Mouse (Mus musculus) gastrocnemius, adult 18-20 months (tissue): ENCODE results near the gene Vwc2. TPM values are rescaled to one million over a fixed set of nuclear protein-coding genes. Genes with fewer than 3 reads are reported as not detected.

ENCODE experiments used
- DNase-seq: peaks from one replicate; pipeline ENCODE4 v3.0.0; 2021; ENCODE audit warnings: low spot score
- total RNA-seq, 2 experiments: library from RNA; stranded (reverse); gene quantifications; 2 replicates each; pipeline ENCODE4 v1.2.3; 2021

Gene Vwc2
- total RNA-seq, 2 experiments from 2014 or later: not detected

DNA sequence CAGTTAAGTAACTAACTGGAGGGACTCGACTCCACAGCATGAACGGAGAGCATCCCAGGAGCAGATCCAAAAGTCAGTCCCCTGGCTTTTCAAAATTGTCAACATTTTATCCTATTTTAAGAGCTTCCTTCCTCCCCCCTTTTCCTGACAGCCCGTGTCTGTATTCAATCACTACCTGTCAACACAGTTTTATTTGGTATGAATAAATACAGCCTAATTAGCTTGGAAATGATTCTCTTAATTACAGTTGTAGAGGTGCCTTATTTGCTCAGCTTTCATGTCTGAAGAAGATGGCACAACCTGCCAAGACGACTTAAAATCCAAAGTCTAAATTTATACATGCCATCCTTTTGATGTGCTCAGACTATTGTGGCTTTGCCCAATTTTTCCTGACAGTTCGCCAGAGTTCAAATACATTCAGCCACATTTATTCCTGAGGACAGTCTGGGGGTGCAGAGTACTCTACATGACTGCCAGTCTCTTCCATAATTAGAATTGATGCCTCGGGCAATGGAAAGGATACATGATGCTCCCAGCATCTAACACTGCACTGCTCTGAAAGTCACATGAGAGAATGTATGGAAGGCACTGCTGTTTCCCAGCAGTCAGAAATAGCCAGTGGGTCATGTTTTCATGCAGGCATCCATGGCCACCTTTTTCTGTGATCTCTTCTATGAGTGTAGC lies 128.8 kb downstream of the Vwc2 start:
- no peak for DNase-seq

DNA sequence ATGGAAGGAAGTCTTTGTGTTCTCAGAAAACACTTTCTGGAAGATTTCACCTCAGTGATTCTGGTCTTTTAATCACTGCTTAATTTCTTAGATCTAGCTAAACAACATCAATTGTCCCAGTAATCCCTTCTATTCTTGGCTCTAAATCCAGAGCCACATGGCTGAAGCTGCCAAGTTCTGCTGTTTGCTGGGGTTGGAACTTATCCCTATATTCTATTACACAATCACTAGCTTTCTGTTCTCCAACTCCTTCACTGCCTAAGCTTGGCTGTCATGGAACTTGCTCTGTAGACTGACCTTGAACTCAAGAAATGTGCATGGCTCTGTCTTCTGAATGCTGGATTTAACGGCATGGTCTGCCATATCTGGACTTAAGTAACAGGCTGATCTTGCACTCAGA lies 143.3 kb downstream of the Vwc2 start:
- no peak for DNase-seq

DNA sequence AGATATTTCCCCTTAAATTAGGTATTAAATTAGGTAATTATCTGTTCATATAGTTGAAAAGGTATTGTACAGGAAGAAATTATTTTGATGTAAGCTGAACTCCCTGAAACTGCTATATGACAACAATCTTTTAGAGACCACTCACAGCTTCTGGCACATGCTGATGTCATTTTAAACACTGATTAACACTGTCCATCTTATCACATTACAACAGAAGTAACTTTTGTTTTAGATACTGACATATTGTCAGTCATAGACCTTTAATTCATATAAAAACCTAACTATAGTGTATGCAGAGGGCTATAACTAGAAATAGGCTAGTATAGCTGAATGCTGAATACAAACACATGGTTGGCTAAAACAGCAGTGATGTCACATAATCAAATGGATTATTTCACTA lies 166.1 kb downstream of the Vwc2 start:
- DNase-seq: no peak

GRCm38 (mm10) chr11:11283512-11283911 lies 169.5 kb downstream of the Vwc2 start:
- no peak for DNase-seq
